Comparison of ENCODE assay signal across 23 mouse cellular contexts in genomic region chr8:90897343-90897742, GRCm38 (mm10).
"Had no signal": no experiment of that assay in that cellular context is flagged by ENCODE, and none has a peak within 500 bp of the region (broad histone marks: within the 10 kb centered on the region; RNA-seq: fewer than 3 reads in every experiment).

No protein-coding gene starts in this region.

- H3K4me3 ChIP-seq: lung, embryonic 15.5 days; megakaryocyte, embryonic 14.5 days; midbrain, embryonic 13.5 days; midbrain, embryonic 15.5 days; myocyte; neural tube, embryonic 13.5 days; neural tube, embryonic 15.5 days; stomach, embryonic 15.5 days had no signal

- H3K4me2 ChIP-seq: lung, embryonic 15.5 days; midbrain, embryonic 11.5 days; midbrain, embryonic 13.5 days; midbrain, embryonic 15.5 days; neural tube, embryonic 13.5 days; neural tube, embryonic 15.5 days; stomach, embryonic 15.5 days had no signal

- DNase-seq: liver, postnatal 0 days; lung, adult 2 months; lung, postnatal 14 days; lung, postnatal 36 days; retina, postnatal 1 day; right cerebral cortex, adult 18-20 months; right cerebral cortex, postnatal 25 days; right cerebral cortex, postnatal 4 days; thymus, adult 2 months; thymus, postnatal 25 days; thymus, postnatal 4 days had no signal

- H3K9me3 ChIP-seq: lung, embryonic 15.5 days; megakaryocyte, embryonic 14.5 days; midbrain, embryonic 13.5 days; midbrain, embryonic 15.5 days; neural tube, embryonic 13.5 days; neural tube, embryonic 15.5 days; stomach, embryonic 15.5 days had no signal

- H3K27me3 ChIP-seq: lung, embryonic 15.5 days; megakaryocyte, embryonic 14.5 days; midbrain, embryonic 13.5 days; midbrain, embryonic 15.5 days; neural tube, embryonic 13.5 days; neural tube, embryonic 15.5 days; stomach, embryonic 15.5 days had no signal

- H3K9ac ChIP-seq: liver, postnatal 0 days; lung, embryonic 15.5 days; midbrain, embryonic 13.5 days; midbrain, embryonic 15.5 days; neural tube, embryonic 13.5 days; neural tube, embryonic 15.5 days; stomach, embryonic 15.5 days had no signal

- H3K36me3 ChIP-seq: lung, embryonic 15.5 days; midbrain, embryonic 15.5 days; neural tube, embryonic 15.5 days; stomach, embryonic 15.5 days had no signal

- ATAC-seq: liver, postnatal 0 days; lung, postnatal 0 days; midbrain, embryonic 13.5 days; midbrain, embryonic 15.5 days had no signal

- H3K27ac ChIP-seq: lung, embryonic 15.5 days; macrophage; midbrain, embryonic 13.5 days; midbrain, embryonic 15.5 days; neural tube, embryonic 13.5 days; neural tube, embryonic 15.5 days; stomach, embryonic 15.5 days; stomach, postnatal 0 days had no signal
